Mouse (Mus musculus) layer of hippocampus, postnatal 36 days (tissue): ENCODE data around the gene Pde10a. TPM values are rescaled to one million over a fixed set of nuclear protein-coding genes. Genes with fewer than 3 reads are reported as not detected.

Experiments
- DNase-seq, 2 experiments: peaks; one replicate each; pipeline ENCODE4 v3.0.0; 2022
- total RNA-seq, 2 experiments: library from RNA; stranded (reverse); gene quantifications; 2 replicates each; pipeline ENCODE4 v1.2.3; 2021

Gene Pde10a
- total RNA-seq, 2 experiments from 2014 or later = 61.6 to 68.7 TPM

DNA sequence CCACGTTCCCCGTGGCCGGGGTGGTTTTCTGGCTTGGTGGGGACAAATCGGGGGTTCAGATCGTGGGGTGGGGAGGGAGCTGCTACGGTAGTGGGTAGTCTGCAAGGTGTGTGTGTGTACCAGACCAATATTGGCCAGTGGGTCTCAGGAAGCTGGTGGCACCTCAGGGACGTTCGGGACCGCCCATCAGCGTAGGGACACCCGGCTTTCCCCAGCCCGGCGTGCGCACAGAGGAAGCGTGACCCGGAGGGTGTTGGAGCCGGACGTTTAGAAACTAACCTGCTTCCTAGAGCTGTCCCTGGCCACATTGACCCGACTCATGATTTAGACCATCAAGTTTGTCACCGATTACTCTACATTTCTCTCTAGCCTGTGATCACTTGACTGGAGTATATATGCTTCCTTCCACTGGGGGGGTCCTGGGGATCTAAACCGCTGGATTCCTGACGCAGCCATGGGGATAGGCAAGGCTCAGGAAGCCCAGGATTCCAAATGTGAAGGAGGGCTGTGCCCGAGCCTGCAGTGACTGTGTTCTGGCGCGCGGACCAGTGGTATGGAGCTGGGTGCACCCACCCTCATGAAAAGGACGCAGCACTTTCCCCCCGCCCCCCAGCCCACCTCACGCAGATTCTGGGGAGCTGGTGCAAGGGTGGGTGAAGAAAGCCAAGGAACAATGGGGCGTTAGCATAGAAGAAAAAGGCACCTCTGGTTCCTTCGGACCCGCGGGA, 277.2 kb downstream of the Pde10a start:
- peak in 1 of 2 experiments; percentile 36 for DNase-seq

DNA sequence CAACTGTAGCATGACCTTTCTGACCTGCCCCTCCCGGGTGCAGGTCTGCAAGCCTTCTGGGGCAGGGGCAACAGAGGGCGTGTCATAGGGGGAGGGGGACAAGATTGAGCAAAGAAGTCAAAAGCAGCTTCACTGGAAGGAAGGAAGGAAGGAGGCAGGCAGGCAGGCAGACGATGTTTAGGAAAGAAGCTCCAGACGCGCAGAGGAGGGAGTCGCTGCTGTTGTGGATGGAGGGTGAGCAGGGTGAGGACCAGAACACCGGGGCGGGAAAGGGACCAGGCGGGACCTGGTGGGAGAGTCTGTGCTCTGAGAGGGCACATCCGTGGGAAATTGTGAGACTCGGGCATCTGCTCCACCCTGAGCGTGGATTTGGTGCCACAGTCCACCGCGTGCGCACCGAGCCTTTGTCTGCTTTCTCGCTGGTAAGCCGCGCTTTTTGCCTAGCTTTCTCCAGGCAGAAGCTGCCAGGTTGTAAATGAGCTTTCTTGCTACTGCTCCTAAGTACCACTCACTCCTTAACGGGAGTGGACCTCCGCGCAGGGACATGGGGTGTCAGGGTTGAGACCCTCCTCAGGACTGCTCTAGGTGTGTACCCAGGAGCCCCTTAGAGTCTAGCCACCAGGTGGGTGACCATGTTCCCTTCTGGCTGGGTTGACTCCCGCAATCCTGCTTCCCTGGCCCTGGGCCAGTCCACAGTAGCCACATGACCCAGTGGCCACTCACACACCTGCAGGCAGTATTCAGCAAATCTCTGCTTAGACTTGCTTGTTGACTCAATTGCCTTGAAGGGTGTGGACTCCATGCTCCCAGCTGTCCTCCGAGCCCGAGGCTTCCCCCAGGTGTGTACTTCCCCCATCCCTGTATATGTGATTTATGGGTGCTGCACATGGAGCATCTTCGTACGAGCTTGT, 278.0 kb downstream of the Pde10a start:
- DNase-seq = no peak

DNA sequence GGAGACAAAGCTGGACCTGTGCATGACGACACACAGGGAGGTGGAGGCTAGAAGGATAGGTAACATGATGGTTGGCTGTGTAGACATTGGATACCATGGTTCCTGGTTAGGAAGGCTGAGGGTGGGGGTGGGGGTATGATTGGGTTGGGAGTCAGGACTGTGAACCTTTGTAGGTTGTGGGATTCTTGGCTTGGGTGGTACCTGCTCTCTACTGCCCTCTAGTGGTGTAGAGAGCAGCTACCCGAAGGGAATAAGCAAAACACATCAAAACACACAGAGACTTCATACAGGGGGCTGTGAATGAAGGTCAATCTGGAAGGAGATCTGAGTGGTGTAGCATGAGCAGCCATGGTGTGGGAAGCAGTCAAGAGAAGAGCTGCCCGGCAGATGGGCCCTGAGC, 282.2 kb downstream of the Pde10a start:
- DNase-seq = no peak

DNA sequence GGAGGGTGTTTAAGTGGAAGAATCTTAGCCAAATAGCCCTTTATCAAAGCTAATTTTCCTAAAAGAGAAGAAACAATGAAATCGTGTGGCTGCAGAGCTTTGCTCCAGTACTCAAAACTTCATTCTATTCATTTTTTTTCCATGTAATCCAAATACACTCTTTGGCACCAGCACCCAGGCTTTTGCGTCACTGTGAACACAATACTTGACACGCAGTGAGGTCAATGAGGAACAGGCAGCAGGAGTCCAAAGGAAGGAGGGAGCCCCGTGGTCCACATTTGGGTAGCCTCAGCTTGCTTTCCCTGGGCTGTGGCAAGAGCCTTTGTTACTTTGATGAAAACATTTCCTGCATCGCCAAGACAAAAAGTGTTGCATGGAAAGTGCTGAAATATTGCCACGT, 284.6 kb downstream of the Pde10a start:
- no peak for DNase-seq

DNA sequence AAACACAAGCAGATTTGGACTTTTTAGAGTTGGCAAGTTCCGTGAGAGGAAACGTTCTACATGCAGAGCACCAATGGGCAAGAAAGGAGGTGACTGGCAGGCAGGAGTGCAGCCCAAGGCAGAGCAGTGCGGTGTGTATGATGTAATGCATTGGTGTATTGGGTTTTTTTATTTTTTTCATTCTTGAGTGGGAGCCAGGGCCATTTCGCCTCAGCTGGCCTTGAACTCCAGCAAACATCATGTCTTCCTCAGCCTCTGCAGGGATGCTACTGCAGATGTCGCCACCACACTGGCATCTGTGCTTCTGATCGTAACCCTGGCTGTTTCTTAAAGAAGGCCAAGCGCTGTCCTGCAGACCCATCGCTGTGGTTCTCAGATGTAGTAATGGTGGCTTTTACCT, 285.0 kb downstream of the Pde10a start:
- no peak for DNase-seq

DNA sequence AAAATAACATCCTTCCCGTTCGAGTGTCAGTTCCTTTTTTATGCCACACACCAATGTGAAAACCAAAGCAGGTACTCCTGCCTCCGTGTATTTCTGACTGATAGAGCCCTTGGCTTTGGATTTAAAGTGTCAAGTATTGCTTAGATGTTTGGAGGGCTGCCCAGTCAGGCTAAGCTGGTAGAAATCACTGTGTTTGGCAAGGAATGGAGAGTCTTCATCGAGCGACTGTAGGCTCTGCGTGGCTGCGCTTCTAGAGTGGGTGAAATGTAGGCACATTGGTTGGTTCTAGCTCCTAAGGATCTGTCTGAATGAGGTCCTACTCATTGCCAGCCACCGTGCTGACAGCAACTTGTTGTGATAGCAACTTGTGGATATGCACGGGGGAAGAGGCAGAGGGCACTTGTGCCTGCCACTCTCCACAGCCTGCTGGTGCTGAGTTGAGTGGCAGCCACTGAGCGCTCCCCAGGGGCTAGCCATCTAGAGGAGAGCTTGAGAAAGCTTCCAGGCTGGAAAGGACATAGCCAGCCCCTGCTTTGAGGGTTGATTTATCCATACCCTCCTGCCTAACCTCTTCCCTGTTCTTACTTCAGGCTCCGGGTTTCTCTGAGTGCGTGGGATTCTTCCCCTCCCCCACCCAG, 287.2 kb downstream of the Pde10a start:
- no peak for DNase-seq

DNA sequence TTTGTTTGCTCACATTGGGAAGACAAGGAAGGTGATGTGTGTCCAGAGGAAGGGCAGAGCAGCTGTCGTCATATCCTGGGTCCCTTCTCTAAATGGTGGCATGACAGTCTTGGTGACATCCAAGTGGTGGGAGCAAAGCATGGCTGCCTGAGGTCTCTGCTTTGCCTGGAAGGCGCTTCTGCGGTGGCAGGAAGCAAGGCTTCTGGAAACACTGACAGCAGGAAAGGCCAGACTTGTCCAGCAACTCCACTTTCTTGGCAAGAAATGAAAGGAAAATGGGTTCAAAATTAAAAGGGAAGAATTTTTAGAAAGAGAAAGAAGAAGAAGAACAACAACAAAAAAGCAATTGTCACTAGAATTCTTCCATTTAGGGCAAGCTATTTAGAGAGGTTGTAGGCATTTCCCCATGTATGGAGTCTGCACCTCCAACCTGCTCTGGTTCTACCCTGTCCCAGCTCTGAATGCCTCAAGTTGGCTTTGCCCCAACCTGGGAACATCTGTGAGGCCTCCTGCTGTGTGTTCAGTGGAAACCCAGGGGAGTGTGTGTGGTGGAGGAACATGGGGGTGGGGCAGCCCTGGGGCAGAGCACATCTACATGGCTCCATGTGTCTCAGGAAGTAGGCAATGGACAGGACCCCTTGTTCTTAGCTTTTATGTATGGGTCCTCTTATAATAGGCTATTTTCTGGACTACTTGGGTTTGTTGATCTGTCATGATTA, 288.8 kb downstream of the Pde10a start:
- no peak for DNase-seq

DNA sequence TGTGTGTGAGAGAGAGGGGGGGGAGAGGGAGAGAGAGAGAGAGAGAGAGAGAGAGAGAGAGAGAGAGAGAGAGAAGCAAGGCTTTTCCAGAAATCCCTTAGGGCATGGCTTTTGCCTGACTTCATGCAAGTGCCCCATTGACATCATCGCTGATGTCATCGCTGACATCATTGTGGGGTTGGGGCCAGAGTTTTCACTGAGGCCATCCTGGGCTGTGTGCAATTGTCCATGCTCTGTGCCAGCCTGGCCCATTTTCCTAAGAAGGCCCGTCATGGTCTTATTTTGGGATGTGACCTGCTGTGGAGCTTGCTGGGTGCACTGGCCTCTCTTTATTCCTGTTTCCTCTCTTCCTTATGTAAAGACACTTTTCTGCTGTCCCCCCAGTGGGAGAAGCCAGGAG, 290.2 kb downstream of the Pde10a start:
- no peak for DNase-seq

DNA sequence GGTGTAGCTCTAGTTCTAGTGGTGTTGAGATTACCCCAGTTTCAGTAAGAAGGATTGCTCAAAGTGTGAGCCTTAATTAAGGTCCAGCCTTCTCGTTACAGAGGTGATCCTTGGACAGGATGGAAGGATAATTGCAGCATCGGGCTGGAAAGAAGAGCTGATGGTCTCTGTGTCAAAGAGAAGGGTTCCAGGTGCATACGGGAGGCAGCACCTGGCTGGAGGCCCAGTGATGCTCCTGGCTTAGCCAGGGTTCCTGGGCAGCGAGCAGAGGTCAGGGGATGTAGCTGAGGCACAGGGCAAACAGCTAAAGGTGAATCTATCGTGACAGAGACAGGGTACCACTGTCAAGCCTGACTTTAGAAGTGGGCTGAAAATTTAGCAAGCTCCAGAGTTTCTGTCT, 290.7 kb downstream of the Pde10a start:
- no peak for DNase-seq

DNA sequence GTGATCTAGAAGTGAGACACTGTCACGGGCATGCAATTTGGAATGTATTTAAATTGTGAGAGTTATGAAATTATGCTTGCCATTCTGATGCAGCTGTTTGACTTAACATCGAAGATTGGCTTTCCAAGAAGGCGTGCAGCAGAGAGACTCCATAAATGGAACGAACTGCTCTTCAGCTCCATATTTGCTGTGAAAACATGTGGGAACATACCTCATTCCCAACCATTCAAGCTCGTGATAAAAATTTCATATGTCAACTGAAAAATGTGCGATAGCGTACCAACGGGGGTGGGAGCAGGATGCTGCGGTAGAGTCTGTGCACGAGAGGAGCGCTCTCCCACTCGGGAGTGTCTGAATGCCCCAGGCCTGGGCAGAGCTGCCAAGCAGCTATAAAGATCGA, 293.5 kb downstream of the Pde10a start:
- DNase-seq = no peak

DNA sequence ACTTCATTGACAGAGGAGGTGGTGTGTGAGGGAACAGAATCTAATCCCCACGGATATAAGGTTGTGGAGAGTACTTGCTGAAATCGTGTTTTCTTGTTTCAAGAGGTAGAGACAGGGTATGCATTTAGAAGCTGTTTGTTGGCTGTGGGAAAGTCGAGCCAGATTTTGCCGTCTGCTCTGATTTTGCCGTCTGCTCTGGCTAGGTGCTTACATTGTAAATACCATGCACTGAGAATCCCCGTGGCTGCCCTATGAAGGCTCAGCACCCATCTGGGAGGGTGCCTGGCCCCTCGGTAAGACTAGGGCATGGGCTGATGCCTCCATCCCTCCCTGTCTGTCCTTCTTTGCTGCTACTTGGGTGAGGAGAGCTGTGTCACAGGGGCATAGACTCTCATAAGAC, 298.4 kb downstream of the Pde10a start:
- DNase-seq = peak in 1 of 2 experiments; percentile 36

DNA sequence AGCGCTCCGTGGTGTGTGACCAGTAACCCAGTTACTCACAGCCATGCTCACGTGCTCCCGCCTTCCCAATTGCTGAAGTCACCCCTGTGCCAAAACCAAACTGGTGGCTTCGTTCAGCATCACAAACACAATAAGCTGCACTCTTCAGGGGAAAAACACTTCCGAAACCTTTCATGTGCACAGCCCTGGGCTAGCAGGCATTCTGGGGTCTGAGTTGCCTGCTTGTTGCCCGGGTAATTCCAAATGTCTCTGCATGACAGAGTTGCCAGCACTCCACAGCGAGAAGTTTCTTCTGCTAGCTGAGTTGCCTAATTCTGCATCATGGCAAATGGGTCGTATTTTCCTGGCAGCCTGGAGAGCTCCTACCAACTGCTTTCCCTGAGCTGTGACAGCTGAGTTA, 302.0 kb downstream of the Pde10a start:
- DNase-seq = no peak

DNA sequence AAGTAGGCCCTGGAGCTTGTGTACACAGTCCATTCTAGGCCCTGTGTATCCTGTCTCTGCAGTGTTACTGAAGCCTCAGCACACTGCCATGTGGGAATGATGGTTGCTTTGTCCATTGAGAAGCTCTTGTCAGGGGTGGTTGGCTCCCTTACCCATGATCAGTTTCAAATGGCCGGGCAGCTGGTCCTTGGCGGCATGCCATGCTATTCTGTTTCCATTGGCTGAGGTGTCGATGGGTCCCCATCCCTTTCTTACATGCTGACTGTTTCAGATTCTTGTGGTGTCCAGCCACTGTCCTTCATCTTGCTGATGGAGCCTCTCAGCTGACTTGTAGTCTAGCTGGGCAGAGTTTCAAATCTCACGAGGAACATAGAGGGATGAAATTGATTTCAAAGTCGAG, 305.8 kb downstream of the Pde10a start:
- no peak for DNase-seq

DNA sequence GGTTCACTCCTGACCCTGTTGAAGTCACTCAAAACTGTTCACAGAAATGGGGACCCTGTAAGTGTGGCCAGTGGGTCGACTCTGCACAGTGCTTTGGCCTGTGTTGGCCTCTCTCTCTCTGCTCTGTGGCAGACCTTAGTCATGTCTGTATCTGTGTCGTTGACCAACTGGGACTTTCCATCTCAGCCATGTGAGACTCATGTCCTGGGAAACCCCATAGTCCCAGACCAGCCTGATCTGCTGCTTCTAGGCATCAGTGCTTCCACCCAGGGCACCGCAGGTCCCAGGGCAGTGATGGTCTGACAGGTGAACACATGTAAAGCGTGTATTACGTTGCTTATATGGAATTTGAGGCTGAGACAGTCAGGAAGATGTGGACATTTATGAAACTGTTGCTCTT, 311.1 kb downstream of the Pde10a start:
- no peak for DNase-seq

DNA sequence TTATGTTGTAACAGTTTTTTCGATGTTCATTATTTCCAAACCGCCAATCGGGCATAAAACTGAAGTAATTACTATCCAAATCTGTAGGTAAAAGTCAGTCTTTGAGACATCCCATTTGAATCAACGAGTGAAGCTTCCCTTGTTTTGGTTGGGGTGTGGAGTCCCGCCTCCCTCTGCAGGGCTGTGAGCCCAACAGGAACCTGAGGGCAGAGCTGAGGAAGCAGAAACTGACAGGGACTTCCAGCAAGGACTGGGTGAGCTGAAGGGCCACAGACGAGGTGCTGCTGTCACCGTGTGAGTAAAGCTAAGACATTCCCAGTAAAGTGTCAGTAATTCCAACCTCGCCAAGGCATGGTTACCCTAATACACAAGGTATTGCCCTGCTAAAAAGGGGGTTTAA, 313.1 kb downstream of the Pde10a start:
- DNase-seq = no peak

DNA sequence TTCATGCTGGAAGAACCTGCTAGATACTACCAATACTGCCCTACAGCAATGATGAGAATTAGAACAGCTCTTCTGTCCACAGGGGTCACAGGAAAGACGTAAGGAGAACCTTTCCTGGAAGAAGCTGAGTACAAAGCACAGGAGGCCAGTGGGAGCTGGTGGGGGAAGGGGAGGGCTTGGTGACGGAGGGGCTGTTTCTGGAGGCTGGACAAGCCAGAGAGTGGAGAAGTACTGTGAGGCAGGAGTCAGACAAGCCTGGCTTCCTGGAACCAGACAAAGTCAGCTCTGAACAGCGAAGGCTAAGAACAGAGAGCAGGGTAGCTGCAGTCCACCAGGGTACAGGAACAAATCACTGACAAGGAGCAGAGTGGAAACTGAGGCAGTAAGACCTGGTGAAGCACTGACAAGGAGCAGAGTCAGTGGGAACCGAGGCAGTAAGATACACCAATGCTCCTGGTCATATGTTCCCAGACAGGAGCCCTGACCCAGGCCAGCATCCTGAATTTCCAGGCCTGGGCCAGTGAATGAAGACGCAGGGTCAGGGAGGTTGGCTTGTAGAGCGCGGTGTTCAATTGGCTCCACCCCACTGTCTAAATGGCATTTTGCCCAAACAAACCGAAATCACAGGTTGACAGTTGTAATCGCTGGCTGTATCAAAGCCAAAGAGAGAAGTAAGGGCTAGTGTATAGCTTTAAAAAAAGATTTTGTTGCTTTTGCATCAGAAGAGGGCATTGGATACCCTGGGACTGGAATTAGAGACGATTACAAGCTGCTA, 314.3 kb downstream of the Pde10a start:
- DNase-seq = no peak

DNA sequence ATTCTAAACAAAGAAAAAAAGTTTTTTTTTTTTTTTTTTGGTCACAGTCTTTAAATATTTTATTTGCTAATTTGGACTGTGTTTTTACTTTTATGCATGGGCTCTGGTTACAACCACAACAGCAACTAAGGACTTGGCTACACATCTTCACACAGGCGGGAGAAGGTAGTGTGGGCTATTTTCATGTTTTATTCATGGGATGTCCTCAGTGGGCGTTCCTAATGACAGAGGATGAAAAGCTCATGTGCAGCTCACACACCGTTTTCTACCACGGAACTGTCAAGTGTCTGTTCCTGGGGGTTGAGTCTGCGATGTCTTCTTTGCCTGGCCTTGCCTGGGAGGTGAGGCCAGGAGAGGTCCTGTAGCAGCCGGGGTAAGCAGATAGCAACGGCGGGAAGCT, 315.9 kb downstream of the Pde10a start:
- DNase-seq = no peak

DNA sequence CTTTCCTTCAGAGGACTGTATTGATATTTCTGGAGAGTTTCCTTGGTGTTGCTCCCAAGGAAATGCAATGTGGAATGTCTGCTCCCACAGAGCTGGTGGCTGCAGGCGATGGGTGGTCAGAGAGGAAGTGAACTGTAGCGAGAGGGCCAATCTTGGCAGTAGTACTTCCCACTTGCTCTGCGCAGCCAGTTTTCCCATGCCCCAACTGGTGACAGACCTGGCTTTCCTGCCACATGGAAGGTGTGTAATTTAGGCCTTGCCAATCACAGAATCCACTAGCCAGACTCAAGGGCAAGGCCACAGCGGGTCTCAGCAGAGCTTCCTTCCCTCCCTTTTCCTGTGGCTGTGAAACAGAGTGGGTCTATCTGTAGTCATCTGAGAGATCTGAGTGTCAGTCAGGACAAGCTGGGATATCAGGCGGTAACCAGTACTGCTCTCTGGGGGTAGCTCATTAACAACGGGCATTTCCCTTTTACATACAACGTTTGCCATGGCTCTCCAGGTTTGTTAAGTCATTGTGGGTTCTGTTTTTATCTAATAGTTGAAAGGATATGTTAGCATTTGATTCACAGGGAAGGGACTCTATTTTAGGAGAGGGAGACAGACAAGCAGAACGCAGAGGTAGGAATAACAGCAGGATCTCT, 316.8 kb downstream of the Pde10a start:
- DNase-seq = no peak

DNA sequence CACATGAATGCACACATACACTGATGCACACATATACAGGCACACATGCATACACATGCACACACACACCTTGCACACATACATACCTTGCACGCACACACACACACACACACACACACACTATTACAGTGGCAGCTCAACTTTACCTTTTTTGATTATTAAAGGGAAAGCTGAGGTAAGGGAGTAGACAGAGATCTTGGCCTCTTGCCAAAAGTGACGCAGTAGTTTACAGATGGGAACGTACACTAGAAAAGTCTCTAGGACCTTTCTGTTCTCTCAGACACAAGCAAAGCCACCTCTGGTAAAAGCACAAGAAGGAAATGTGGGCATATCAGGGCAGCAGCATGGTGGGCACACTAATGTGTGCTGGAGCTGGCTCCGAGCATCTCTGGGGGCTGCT, 317.5 kb downstream of the Pde10a start:
- no peak for DNase-seq

DNA sequence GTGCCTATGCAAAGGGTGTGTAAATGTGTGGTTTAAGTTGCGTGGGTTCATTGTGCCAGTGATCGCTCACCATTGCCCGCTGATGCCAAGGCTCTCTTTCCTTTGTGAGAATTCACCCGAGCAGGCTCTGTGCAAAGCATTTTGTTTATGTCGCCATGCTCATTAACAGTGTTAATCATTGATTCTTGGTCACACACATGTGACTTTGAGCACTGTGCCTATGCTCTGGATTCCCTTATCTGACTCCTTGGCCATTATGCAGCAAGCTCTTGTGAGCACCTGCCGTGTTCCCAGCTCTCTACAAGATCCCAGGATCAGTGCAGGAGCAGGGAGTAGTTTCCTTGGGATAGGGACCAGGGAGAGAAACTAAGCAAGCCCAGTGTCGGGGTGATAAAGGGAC, 318.8 kb downstream of the Pde10a start:
- no peak for DNase-seq

DNA sequence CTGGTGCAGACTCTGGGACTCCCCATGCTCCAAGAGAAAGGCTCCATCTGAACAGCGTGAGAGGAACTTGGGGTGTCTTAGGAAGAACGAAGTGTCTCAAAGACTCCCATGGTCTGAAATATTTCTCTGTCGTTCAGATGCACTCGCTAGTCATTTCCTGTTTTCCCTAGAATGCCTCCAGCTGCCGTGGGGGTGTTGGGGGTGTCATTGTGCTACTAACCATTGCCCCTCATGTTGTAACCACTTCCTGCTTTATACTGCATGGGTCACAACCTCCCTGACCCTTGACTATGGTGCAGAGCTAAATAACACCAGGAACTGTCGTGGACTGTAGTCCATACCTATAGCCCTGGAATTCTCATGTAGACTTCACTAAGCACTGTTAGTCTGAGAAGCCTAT, 321.3 kb downstream of the Pde10a start:
- DNase-seq = no peak
